Mouse (Mus musculus): ENCODE data around the gene Slc38a2. TPM values are rescaled to one million over a fixed set of nuclear protein-coding genes. Genes with fewer than 3 reads are reported as not detected.

Gene Slc38a2
- polyA plus RNA-seq, 1 experiment from 2014 or later: 134 TPM

DNA sequence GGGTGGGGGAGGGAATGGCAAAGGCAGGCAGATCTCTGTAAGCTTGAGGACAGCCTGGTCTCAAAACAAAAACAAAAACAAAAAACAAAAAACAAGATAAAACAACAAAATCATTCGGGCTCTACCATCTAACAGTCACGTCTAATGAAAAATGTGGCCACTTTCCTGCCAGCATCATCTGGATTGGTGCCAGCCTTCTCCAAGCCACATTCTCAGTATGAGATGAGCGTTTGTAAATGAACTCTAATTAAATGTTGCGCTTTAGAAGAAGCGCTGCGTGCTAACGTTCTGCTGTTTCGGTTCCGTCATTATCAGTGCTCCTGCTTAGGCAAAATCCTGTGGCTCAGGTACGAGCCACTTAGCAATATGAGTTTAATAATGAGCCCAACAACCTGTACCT lies 47.0 kb downstream of the Slc38a2 start:
- Histone ChIP-seq H3K27me3 (no peaks in the 10 kb centered on the region), H3K4me3 (replicated peaks) (no peak overlapping the region), H3K27ac (no peak overlapping the region), H3K9me3 (replicated peaks) (no peaks in the 10 kb centered on the region), H3K4me1 (peaks cover 11% of the 10 kb centered on the region), H3K36me3 (no peaks in the 10 kb centered on the region), H3K9ac (no peak overlapping the region), H3K4me2 (no peak overlapping the region)
- no peak for ATAC-seq (replicated peaks; ENCODE audit: low FRiP score)
- WGBS: 85% methylated on average over 10 of the region's 10 CpGs

DNA sequence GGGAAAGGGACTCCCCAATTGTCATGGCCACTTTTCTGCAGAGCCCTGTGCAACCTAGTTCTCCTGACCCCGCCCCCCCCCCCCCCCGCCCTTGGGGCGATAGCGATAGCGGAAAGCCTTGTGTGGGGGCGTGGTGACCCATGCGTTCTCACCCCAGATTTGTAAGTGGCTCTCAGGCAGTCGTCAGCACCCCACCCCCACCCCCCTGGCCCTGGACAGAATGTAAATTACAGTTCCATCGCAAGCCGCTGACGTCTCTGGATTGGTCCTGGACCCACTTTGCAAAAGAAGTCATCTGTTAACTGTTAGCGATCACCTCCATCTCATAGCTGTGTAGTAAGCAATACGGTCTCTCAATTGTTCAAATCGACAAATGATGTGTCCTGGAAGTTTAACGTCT lies 52.2 kb downstream of the Slc38a2 start:
- WGBS: 36% methylated on average over 14 of the region's 15 CpGs
- Histone ChIP-seq H3K27me3 (no peaks in the 10 kb centered on the region), H3K27ac (no peak overlapping the region), H3K9me3 (replicated peaks) (no peaks in the 10 kb centered on the region), H3K4me3 (replicated peaks) (no peak overlapping the region), H3K4me2 (0 out of 2 replicates have a peak overlapping the region, but pooled peaks have one; percentile 19), H3K36me3 (no peaks in the 10 kb centered on the region), H3K9ac (no peak overlapping the region), H3K4me1 (peaks cover 11% of the 10 kb centered on the region)
- no peak for ATAC-seq (replicated peaks; ENCODE audit: low FRiP score)

DNA sequence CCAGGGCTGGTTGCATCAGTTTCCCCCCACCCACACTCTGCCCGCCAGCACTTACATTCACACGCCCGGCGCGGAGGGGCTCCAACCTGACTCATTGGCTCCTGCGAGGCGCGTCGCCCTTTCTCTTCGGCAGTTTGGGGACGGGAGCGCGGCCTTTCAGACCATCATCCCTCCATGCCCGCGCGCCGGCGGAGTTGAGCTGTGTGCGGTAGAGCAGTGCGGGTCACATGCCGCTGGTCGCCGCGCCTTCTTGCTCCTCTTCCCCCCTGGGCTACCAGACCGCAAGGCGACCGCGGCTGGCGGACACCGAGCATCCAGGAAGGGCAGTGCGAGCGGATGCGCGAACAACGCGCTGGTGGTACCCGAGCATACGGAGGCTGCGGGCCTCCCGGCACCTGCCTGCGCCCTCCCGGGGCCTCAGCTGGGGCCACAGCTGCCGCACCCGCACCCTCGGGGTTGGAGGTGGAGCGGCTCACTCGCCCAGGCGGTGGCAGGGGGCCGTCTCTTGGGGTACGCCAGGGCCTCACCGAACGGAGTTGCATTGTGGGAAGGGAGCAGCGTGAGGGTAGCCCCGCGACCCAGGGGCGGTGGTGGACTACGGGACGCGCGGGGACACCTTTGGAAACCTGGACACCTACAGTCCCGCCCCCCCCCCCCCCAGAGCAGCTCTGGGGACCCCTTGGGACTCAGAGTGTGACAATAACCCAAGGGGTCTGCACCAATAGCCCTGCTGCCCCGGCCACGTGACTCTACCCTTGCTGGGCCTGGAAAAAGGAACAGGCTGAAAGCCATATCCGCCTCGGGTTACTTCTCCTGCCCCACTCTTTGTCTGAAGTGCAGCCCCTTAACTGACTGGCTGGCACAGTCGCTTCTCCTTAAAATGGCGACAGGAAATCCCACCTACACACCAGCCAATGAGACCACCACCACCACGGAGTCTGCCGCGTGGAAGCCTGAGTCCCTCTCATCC lies 56.8 kb downstream of the Slc38a2 start, which contains the start of gene Slc38a1:
Gene Slc38a1, minus strand, starts transcription at position 478 of the 970 bp plus-strand sequence.
- H3K27me3 ChIP-seq: no peaks in the 10 kb centered on the region
- ATAC-seq (replicated peaks; ENCODE audit: low FRiP score): peak; percentile 78
- no peaks in the 10 kb centered on the region for H3K9me3 ChIP-seq (replicated peaks)
- peak within 1 kb of the TSS; percentile 60 for H3K4me3 ChIP-seq (replicated peaks)
- no peaks in the 10 kb centered on the region for H3K36me3 ChIP-seq
- peak within 1 kb of the TSS; percentile 80 for H3K4me2 ChIP-seq
- WGBS: under 1% methylated on average over 70 of the region's 70 CpGs
- H3K27ac ChIP-seq: peak within 1 kb of the TSS; percentile 94
- H3K9ac ChIP-seq: peak within 1 kb of the TSS; percentile 68
- peaks cover 39% of the 10 kb centered on the region for H3K4me1 ChIP-seq

DNA sequence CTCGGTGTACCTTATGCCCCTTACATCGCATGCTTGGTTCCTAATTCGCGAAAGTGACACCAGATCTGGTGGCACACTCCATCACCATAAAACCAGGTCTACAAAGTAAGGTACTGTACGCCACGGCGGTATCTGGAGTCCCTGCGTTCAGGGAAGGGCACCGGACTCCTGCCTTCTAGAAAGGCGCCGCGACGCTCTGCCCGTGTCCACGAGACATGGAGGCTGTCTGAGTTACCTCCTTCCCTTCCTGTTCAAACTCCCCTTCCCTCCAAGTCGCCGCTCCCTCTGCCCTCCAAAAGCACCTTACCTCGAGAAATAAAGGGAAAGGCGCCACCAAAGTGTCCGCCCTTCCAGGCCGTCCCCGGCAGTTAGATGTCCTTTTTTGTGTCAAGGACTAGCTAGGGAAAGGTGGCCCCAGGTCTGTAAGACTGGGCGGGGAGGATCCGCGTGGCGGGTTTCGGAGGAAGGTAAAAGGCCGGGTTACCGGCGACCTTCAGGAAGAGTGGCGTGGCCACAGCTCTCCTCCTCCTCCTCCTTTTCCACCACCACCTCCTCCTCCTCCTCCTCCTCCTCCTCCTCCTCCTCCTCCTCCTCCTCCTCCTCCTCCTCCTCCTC lies 57.6 kb downstream of the Slc38a2 start:
- peak overlapping the region; percentile 80 for H3K4me2 ChIP-seq
- peak overlapping the region; percentile 68 for H3K9ac ChIP-seq
- no peaks in the 10 kb centered on the region for H3K9me3 ChIP-seq (replicated peaks)
- no peaks in the 10 kb centered on the region for H3K27me3 ChIP-seq
- peak overlapping the region; percentile 94 for H3K27ac ChIP-seq
- WGBS: under 1% methylated on average over 31 of the region's 31 CpGs
- no peaks in the 10 kb centered on the region; the same call in 1 of the 2 replicates for H3K36me3 ChIP-seq
- peak; percentile 13 for ATAC-seq (replicated peaks; ENCODE audit: low FRiP score)
- H3K4me1 ChIP-seq: peaks cover 36% of the 10 kb centered on the region
- H3K4me3 ChIP-seq (replicated peaks): peak overlapping the region; percentile 60

DNA sequence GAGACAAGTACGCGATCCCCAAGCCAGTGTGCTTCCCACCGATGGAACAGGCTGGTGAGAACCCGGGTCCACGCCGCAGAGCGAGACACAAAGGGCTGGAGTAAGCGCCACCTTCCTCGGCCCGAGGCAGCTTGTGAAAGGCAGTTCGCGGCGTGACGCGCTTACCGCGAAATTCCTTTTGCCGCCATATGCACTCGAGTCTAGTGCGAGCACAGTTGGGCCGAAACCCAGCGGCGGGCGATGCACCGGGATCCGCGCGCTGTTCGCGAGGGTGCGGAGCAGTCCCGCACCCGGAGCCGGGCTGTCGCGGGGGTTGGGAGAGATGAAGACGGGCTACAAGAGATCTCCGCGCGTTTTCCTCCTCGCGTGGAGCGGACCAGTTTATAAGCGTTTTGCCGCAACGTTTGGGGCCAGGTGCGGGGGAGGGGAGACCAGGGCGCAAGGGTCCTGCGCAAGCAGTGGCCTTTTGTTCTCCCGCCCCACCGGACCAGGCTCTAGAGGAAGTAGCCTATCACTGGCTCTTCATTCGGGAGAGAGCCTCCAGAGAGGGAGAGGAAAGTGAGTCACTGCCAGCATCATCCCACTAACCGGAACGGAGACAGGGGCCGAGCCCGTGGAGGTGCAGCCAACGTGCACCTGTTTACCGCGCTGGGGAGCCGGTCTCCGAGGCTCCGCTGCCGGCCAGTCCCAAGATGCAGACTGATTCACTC lies 58.3 kb downstream of the Slc38a2 start:
- WGBS: under 1% methylated on average over 63 of the region's 63 CpGs
- ATAC-seq (replicated peaks; ENCODE audit: low FRiP score): peak; percentile 59
- Histone ChIP-seq H3K4me2 (peak overlapping the region; percentile 80), H3K9me3 (replicated peaks) (no peaks in the 10 kb centered on the region), H3K4me1 (peaks cover 36% of the 10 kb centered on the region), H3K36me3 (peaks cover 1% of the 10 kb centered on the region; the same call in 1 of the 2 replicates), H3K4me3 (replicated peaks) (peak overlapping the region; percentile 60), H3K27ac (peak overlapping the region; percentile 94), H3K9ac (peak overlapping the region; percentile 68), H3K27me3 (no peaks in the 10 kb centered on the region)

DNA sequence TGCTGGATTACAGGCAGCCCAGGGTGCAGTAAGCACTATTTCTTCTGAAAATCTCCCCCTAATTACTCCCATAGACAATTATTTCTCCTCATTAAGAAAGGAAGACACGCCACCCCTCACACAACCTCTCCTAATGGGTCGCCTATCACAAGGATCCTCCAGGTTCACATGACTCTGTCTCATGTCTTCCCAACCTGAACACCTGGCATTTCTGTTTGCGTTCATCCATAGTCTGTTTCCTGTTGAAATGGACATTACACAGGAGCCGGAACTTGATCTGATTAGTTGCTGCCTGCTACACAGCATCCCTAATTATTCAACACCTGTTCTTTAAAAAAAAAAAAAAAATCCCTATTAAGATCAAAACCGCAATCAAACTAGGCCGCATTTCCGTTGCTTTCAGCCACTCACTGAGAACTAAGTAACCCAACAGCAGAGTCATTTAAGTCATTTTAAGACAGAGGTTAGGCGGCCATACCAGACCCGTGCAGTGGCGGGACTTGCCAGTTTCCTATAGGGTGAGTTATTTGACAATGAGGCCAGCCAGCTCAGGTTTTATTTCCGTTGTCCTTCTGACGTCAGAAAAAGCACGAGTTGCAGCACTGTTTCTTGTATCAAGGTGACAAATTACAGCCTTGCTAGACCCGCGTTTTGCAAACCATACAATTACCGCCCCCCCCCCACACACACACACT lies 59.1 kb downstream of the Slc38a2 start:
- peak overlapping the region; percentile 80 for H3K4me2 ChIP-seq
- H3K9me3 ChIP-seq (replicated peaks): no peaks in the 10 kb centered on the region
- H3K9ac ChIP-seq: peak overlapping the region; percentile 68
- peak overlapping the region; percentile 94 for H3K27ac ChIP-seq
- no peak for ATAC-seq (replicated peaks; ENCODE audit: low FRiP score)
- H3K4me1 ChIP-seq: peaks cover 36% of the 10 kb centered on the region
- no peaks in the 10 kb centered on the region for H3K27me3 ChIP-seq
- WGBS: 8% methylated on average over 16 of the region's 16 CpGs
- peaks cover 10% of the 10 kb centered on the region for H3K36me3 ChIP-seq
- H3K4me3 ChIP-seq (replicated peaks): peak overlapping the region; percentile 60

DNA sequence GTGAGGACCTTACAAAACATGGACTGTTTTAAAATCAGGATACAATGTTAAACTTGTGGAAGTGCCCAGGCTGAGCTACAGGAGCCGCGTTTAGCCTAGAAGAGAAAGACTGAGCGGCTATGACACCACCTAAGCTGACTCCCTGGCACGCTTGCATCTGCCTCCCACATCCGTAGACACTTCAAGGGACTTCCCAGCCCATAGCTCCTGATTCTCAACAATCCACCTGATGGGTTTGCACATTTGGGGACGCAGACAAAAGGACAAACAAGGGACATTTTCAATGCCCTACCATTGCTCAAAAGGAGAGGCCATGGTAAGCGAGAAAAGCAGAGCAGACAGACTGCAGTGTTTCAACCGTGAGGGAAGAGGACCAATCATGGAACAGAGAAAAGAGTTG lies 59.9 kb downstream of the Slc38a2 start:
- Histone ChIP-seq H3K9ac (no peak overlapping the region), H3K27ac (no peak overlapping the region), H3K4me2 (peak overlapping the region; percentile 80), H3K36me3 (peaks cover 18% of the 10 kb centered on the region), H3K27me3 (no peaks in the 10 kb centered on the region), H3K4me1 (peaks cover 36% of the 10 kb centered on the region), H3K9me3 (replicated peaks) (no peaks in the 10 kb centered on the region), H3K4me3 (replicated peaks) (peak overlapping the region; percentile 60)
- 61% methylated on average over 8 of the region's 8 CpGs for WGBS
- ATAC-seq (replicated peaks; ENCODE audit: low FRiP score): no peak

DNA sequence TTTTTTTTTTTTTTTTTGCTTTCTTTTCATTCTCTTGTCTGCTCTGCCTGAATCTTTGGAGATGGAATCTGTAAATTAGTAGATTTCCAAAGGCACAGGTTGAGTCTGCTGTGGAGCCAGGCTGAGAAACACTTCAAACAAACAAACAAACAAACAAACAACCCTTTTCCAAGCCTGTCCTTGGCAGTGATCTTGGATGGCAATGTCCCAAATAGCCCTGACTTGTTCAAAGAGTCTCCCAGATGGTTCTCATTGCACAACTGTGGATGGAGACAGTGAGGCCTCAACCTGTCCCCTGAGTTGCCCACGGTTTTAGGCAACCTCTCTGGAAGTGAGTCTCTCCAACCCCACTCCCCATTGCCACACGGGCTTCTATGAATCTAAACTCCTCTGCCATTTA lies 60.9 kb downstream of the Slc38a2 start:
- Histone ChIP-seq H3K27me3 (no peaks in the 10 kb centered on the region), H3K36me3 (peaks cover 24% of the 10 kb centered on the region), H3K4me3 (replicated peaks) (no peak overlapping the region), H3K4me1 (peaks cover 34% of the 10 kb centered on the region), H3K27ac (no peak overlapping the region), H3K9ac (no peak overlapping the region), H3K4me2 (peak overlapping the region; percentile 80), H3K9me3 (replicated peaks) (no peaks in the 10 kb centered on the region; the same call in 1 of the 2 replicates)
- 79% methylated on average over 2 of the region's 2 CpGs for WGBS
- ATAC-seq (replicated peaks; ENCODE audit: low FRiP score): no peak

DNA sequence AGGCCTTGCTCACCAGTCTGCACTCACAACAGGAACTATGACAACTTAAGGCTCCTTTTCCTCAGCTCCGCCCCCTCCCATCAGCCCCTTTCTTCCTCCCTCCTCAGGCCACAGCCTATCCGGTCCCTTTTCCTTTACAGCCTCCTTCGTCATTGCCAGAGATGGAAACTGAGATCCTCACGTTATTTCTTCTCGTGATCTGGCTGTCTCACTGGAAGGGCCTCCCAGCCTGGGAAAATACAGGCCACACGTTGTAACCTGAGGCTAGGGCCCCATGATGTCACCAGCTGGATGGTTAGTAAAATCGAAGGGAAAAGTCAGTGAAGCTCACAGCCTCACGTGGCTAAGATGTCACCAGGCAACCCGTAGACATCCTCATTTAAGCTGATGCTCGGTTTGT lies 61.4 kb downstream of the Slc38a2 start:
- Histone ChIP-seq H3K4me3 (replicated peaks) (no peak overlapping the region), H3K27me3 (no peaks in the 10 kb centered on the region), H3K36me3 (peaks cover 29% of the 10 kb centered on the region), H3K4me2 (peak overlapping the region; percentile 80), H3K4me1 (peaks cover 30% of the 10 kb centered on the region), H3K9me3 (replicated peaks) (no peaks in the 10 kb centered on the region; the same call in 1 of the 2 replicates), H3K27ac (peak overlapping the region; percentile 1; the same call in 1 of the 2 replicates), H3K9ac (no peak overlapping the region)
- 28% methylated on average over 10 of the region's 10 CpGs for WGBS
- no peak for ATAC-seq (replicated peaks; ENCODE audit: low FRiP score)
